ENCODE assay signal across 23 mouse cellular contexts in the genomic region with DNA sequence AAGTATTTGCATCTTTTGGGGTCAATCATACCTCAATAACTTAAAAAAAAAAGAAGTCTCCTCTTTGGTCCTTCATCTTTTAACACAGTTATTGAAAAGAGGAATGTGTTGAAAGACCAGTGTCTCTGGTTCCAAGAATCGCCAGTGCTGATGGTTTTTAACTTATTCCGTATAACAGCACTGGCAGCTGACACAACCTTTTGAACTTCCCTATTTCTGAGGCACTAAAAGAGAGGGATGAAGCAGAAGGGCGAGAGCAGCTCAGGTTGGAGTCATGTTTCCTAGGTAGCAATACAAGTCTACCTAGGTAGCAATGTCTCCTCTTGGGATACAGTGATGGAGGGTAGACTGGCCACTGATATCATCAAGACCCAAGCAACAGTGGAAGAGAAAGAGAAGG.
A peak's percentile ranks its signal among the peaks of the same experiment; 100 is the strongest.
DNase-seq lines count a peak whose midpoint lies in the region; ATAC-seq lines count a peak whose summit lies in the region.
"Had no signal": no experiment of that assay in that cellular context is flagged by ENCODE, and none has a peak within 500 bp of the region (broad histone marks: within the 10 kb centered on the region; RNA-seq: fewer than 3 reads in every experiment).

No protein-coding gene starts in this region.

- H3K27me3 ChIP-seq in heart, embryonic 10.5 days (ENCODE audit: insufficient read depth, poor library complexity, severe bottlenecking): no peaks in the 10 kb centered on the region
- H3K27me3 ChIP-seq in limb, embryonic 10.5 days (ENCODE audit: low read depth, poor library complexity, severe bottlenecking): peaks cover 66% of the 10 kb centered on the region
- H3K27me3 ChIP-seq: CH12.LX; embryonic facial prominence, embryonic 12.5 days; forebrain, embryonic 13.5 days; forebrain, embryonic 15.5 days; Patski had no signal

- peaks cover 32% of the 10 kb centered on the region for H3K4me1 ChIP-seq in heart, embryonic 10.5 days
- H3K4me1 ChIP-seq in limb, embryonic 10.5 days: peaks cover 5% of the 10 kb centered on the region
- H3K4me1 ChIP-seq: forebrain, embryonic 13.5 days; forebrain, embryonic 15.5 days had no signal

- DNase-seq in heart, embryonic 10.5 days (ENCODE audit: low spot score): no peak
- no peak for DNase-seq in heart, postnatal 4 days
- DNase-seq in limb, embryonic 10.5 days (ENCODE audit: low spot score): no peak
- DNase-seq in ovary, postnatal 10 days (ENCODE audit: low spot score): no peak
- DNase-seq: adrenal gland, adult 8-10 months; adrenal gland, postnatal 14 days; adrenal gland, postnatal 36 days; B cell, adult 2 months; cerebellum, adult 11-12 months; cerebellum, adult 2 months; cerebellum, adult 9-10 months; cerebellum, postnatal 10 days; cerebellum, postnatal 25 days had no signal

- ATAC-seq in megakaryocyte progenitor cell, adult 5-6 weeks (replicated peaks; ENCODE audit: poor library complexity): peak; percentile 59
- ATAC-seq: activated CD4-positive, CD25-positive, alpha-beta regulatory T cell, adult 4 months; CD4-positive, CD25-positive, alpha-beta regulatory T cell, adult 4 months; forebrain, embryonic 13.5 days; forebrain, embryonic 15.5 days; Patski had no signal

- WGBS in heart, embryonic 10.5 days: 81% methylated on average over 3 of the region's 3 CpGs
- WGBS in limb, embryonic 10.5 days: 92% methylated on average over 3 of the region's 3 CpGs

- H3K4me3 ChIP-seq in heart, embryonic 10.5 days: no peak overlapping the region
- H3K4me3 ChIP-seq in limb, embryonic 10.5 days: no peak overlapping the region
- H3K4me3 ChIP-seq: embryonic facial prominence, embryonic 10.5 days; embryonic facial prominence, embryonic 12.5 days; forebrain, embryonic 13.5 days; forebrain, embryonic 15.5 days had no signal

- H3K9me3 ChIP-seq in heart, embryonic 10.5 days: no peaks in the 10 kb centered on the region
- no peaks in the 10 kb centered on the region for H3K9me3 ChIP-seq in limb, embryonic 10.5 days (replicated peaks)
- H3K9me3 ChIP-seq: embryonic facial prominence, embryonic 10.5 days; embryonic facial prominence, embryonic 12.5 days; forebrain, embryonic 13.5 days; forebrain, embryonic 15.5 days had no signal

- H3K36me3 ChIP-seq in heart, embryonic 10.5 days: no peaks in the 10 kb centered on the region
- no peaks in the 10 kb centered on the region for H3K36me3 ChIP-seq in limb, embryonic 10.5 days
- H3K36me3 ChIP-seq: embryonic facial prominence, embryonic 10.5 days; embryonic facial prominence, embryonic 12.5 days; forebrain, embryonic 15.5 days; G1E had no signal

- H3K27ac ChIP-seq in heart, embryonic 10.5 days: 0 out of 2 replicates have a peak overlapping the region, but pooled peaks have one; percentile 30
- no peak overlapping the region for H3K27ac ChIP-seq in limb, embryonic 10.5 days
- H3K27ac ChIP-seq: embryonic facial prominence, embryonic 10.5 days; embryonic facial prominence, embryonic 12.5 days; forebrain, embryonic 13.5 days; forebrain, embryonic 15.5 days had no signal
